Mouse (Mus musculus) forelimb bud, embryonic 11.5 days (tissue): Measurements from ENCODE around the gene Srp72.
"Not testable (repeated sequence)": the region's sequence is repeated elsewhere in the genome, so short reads cannot be mapped to it uniquely, and the experiment has no call there.

Experiments used
- DNase-seq: peaks from one replicate; pipeline ENCODE4 v3.0.0-alpha.2; 2012; ENCODE audit warnings: low read depth, low spot score

The Srp72 gene

GRCm38 (mm10) chr5:76964651-76965050, 9.8 kb upstream of the Srp72 start:
- DNase-seq: no peak

- DNase-seq: no peak
Measured at GRCm38 (mm10) chr5:76969250-76969649, 5.2 kb upstream of the Srp72 start.

GRCm38 (mm10) chr5:76971115-76971514, 3.4 kb upstream of the Srp72 start:
- DNase-seq: not testable (repeated sequence)

- DNase-seq: no peak
Measured at GRCm38 (mm10) chr5:76973488-76973887, 995 bp upstream of the Srp72 start.

- DNase-seq: no peak
Measured at GRCm38 (mm10) chr5:76974207-76974553, 303 bp upstream of the Srp72 start.

GRCm38 (mm10) chr5:76975736-76976135, 1.3 kb downstream of the Srp72 start:
- no peak for DNase-seq

- DNase-seq: no peak
Measured at GRCm38 (mm10) chr5:76984015-76984414, 9.5 kb downstream of the Srp72 start.

- no peak for DNase-seq
Measured at GRCm38 (mm10) chr5:76990789-76991188, 16.3 kb downstream of the Srp72 start.

- DNase-seq: no peak
Measured at GRCm38 (mm10) chr5:76993174-76993814, 18.8 kb downstream of the Srp72 start.

- DNase-seq: peak; percentile 21
Measured at GRCm38 (mm10) chr5:76998416-76998815, 23.9 kb downstream of the Srp72 start.

- no peak for DNase-seq
Measured at GRCm38 (mm10) chr5:77001192-77001591, 26.7 kb downstream of the Srp72 start.

- DNase-seq: no peak
Measured at GRCm38 (mm10) chr5:77004051-77004821, 29.8 kb downstream of the Srp72 start, which contains the start of gene Arl9. TSS of gene Arl9 (plus strand) at chr5:77004055.

- no peak for DNase-seq
Measured at GRCm38 (mm10) chr5:77010352-77010751, 35.9 kb downstream of the Srp72 start.

- no peak for DNase-seq
Measured at GRCm38 (mm10) chr5:77011082-77011481, 36.6 kb downstream of the Srp72 start.

GRCm38 (mm10) chr5:77013171-77013570, 38.7 kb downstream of the Srp72 start:
- DNase-seq: no peak

- peak; percentile 69 for DNase-seq
Measured at GRCm38 (mm10) chr5:77015544-77016482, 41.3 kb downstream of the Srp72 start, which contains the start of gene Thegl. TSS of gene Thegl (plus strand) at chr5:77016023.

GRCm38 (mm10) chr5:77028034-77028433, 53.6 kb downstream of the Srp72 start:
- no peak for DNase-seq

- no peak for DNase-seq
Measured at GRCm38 (mm10) chr5:77029735-77030134, 55.3 kb downstream of the Srp72 start.

GRCm38 (mm10) chr5:77035101-77035500, 60.6 kb downstream of the Srp72 start:
- DNase-seq: not testable (repeated sequence)

- DNase-seq: no peak
Measured at GRCm38 (mm10) chr5:77038451-77038850, 64.0 kb downstream of the Srp72 start.

GRCm38 (mm10) chr5:77039391-77039790, 64.9 kb downstream of the Srp72 start:
- DNase-seq: no peak

GRCm38 (mm10) chr5:77044362-77044761, 69.9 kb downstream of the Srp72 start:
- no peak for DNase-seq
